Mouse (Mus musculus): ENCODE results near the gene Tmcc3. TPM values are rescaled to one million over a fixed set of nuclear protein-coding genes. Genes with fewer than 3 reads are reported as not detected.

Gene Tmcc3
- total RNA-seq (2021), result 10 to 100 TPM; 18.3 to 18.8 TPM
- long read RNA-seq, experiment 1, full-length matches to known transcripts, result 4 of 12 reads
- long read RNA-seq, experiment 1, partial matches to known transcripts, result 0 of 12 reads
- long read RNA-seq, experiment 1, other reads (novel, unspliced or antisense), result 8 of 12 reads
- long read RNA-seq, experiment 2, full-length matches to known transcripts, result 10 of 21 reads
- long read RNA-seq, experiment 2, partial matches to known transcripts, result 0 of 21 reads
- long read RNA-seq, experiment 2, other reads (novel, unspliced or antisense), result 11 of 21 reads

- no peak for DNase-seq
These were observed at the start of gene Tmcc3 for GRCm38 (mm10) chr10:94311511-94312006. Gene Tmcc3, plus strand, starts transcription at chr10:94311949.

GRCm38 (mm10) chr10:94262646-94263045, 49.1 kb upstream of the Tmcc3 start:
- DNase-seq, result no peak

- DNase-seq, result no peak
These were observed 48.5 kb upstream of the Tmcc3 start for GRCm38 (mm10) chr10:94263211-94263610.

- no peak for DNase-seq
These were observed 45.9 kb upstream of the Tmcc3 start for GRCm38 (mm10) chr10:94265656-94266542.

- no peak for DNase-seq
These were observed 36.4 kb upstream of the Tmcc3 start for GRCm38 (mm10) chr10:94275321-94275720.

GRCm38 (mm10) chr10:94276511-94276910, 35.2 kb upstream of the Tmcc3 start:
- DNase-seq, result no peak

GRCm38 (mm10) chr10:94282179-94282578, 29.6 kb upstream of the Tmcc3 start:
- DNase-seq, result no peak

GRCm38 (mm10) chr10:94282797-94283196, 29.0 kb upstream of the Tmcc3 start:
- no peak for DNase-seq

GRCm38 (mm10) chr10:94294437-94294836, 17.3 kb upstream of the Tmcc3 start:
- no peak for DNase-seq

- DNase-seq, result no peak
These were observed 16.6 kb upstream of the Tmcc3 start for GRCm38 (mm10) chr10:94294933-94295750.

GRCm38 (mm10) chr10:94295923-94296605, 15.7 kb upstream of the Tmcc3 start:
- no peak for DNase-seq

- DNase-seq, result no peak
These were observed 13.3 kb upstream of the Tmcc3 start, which contains the start of gene Gm4792 for GRCm38 (mm10) chr10:94298471-94298870. Gene Gm4792, minus strand, starts transcription at chr10:94298703.

- no peak for DNase-seq
These were observed 12.4 kb upstream of the Tmcc3 start for GRCm38 (mm10) chr10:94299301-94299700.

GRCm38 (mm10) chr10:94304064-94304657, 7.6 kb upstream of the Tmcc3 start:
- DNase-seq, result no peak

- no peak for DNase-seq
These were observed 6.2 kb upstream of the Tmcc3 start for GRCm38 (mm10) chr10:94305526-94305925.

- DNase-seq, result no peak
These were observed 1.1 kb upstream of the Tmcc3 start for GRCm38 (mm10) chr10:94310499-94311267.

- DNase-seq, result no peak
These were observed 412 bp downstream of the Tmcc3 start for GRCm38 (mm10) chr10:94312007-94312715.

- no peak for DNase-seq
These were observed 1.4 kb downstream of the Tmcc3 start for GRCm38 (mm10) chr10:94313146-94313545.

- no peak for DNase-seq
These were observed 6.8 kb downstream of the Tmcc3 start for GRCm38 (mm10) chr10:94318574-94318973.

- DNase-seq, result no peak
These were observed 18.2 kb downstream of the Tmcc3 start for GRCm38 (mm10) chr10:94329962-94330361.

Data from gastrocnemius, postnatal 25 days (tissue).